Comparison of ENCODE assay signal across 12 mouse cellular contexts in genomic region chr5:114575010-114575409, GRCm38 (mm10). TPM values are rescaled to one million over a fixed set of nuclear protein-coding genes. Genes with fewer than 3 reads are reported as not detected.
DNase-seq lines count a peak whose midpoint lies in the region; ATAC-seq lines count a peak whose summit lies in the region.
"Had no signal": no experiment of that assay in that cellular context is flagged by ENCODE, and none has a peak within 500 bp of the region (broad histone marks: within the 10 kb centered on the region; RNA-seq: fewer than 3 reads in every experiment).

No protein-coding gene starts in this region.

- WGBS in forebrain, embryonic 10.5 days = 34% methylated on average over 11 of the region's 11 CpGs
- WGBS in hindbrain, embryonic 14.5 days = 26% methylated on average over 11 of the region's 11 CpGs
- WGBS in midbrain, embryonic 14.5 days = 42% methylated on average over 11 of the region's 11 CpGs

- no peak for ATAC-seq in hindbrain, embryonic 14.5 days (ENCODE audit: low FRiP score)
- no peak for ATAC-seq in midbrain, embryonic 14.5 days (ENCODE audit: low FRiP score, low TSS enrichment)
- ATAC-seq: liver, embryonic 12.5 days had no signal

- H3K4me3 ChIP-seq in forebrain, embryonic 10.5 days = peak overlapping the region; percentile 16; the same call in 1 of the 2 replicates
- H3K4me3 ChIP-seq in hindbrain, embryonic 14.5 days (replicated peaks; ENCODE audit: low read length) = no peak overlapping the region
- no peak overlapping the region for H3K4me3 ChIP-seq in midbrain, embryonic 14.5 days (replicated peaks; ENCODE audit: low read depth, low read length)
- H3K4me3 ChIP-seq: erythroblast, embryonic 14.5 days; liver, embryonic 12.5 days had no signal

- DNase-seq in brain, adult 2 months (ENCODE audit: low read depth, low spot score) = peak; percentile 64
- no peak for DNase-seq in forebrain, embryonic 10.5 days (ENCODE audit: extremely low spot score, low spot score)
- DNase-seq in hindbrain, embryonic 14.5 days (ENCODE audit: low spot score) = no peak
- DNase-seq in midbrain, embryonic 14.5 days = peak; percentile 47
- no peak for DNase-seq in thymus, postnatal 36 days
- DNase-seq in left cerebral cortex, adult 8-10 months (ENCODE audit: low spot score in 2 of 2) = no peak
- DNase-seq in cerebellum, adult 9-10 months = no peak
- DNase-seq in adrenal gland, adult 8-10 months = no peak
- DNase-seq: heart, postnatal 4 days; right cerebral cortex, postnatal 14 days had no signal

- peak overlapping the region; percentile 37 for H3K4me2 ChIP-seq in hindbrain, embryonic 14.5 days (replicated peaks)
- H3K4me2 ChIP-seq in midbrain, embryonic 14.5 days (ENCODE audit: low read length) = peak overlapping the region; percentile 38
- H3K4me2 ChIP-seq: liver, embryonic 12.5 days had no signal

- H3K27me3 ChIP-seq in forebrain, embryonic 10.5 days (ENCODE audit: poor library complexity, severe bottlenecking) = peaks cover 64% of the 10 kb centered on the region
- H3K27me3 ChIP-seq in hindbrain, embryonic 14.5 days (ENCODE audit: control insufficient read depth, insufficient read depth, low read length) = no peaks in the 10 kb centered on the region
- H3K27me3 ChIP-seq in midbrain, embryonic 14.5 days (ENCODE audit: control insufficient read depth, insufficient read depth, low read length) = no peaks in the 10 kb centered on the region; the same call in 1 of the 2 replicates

- peak overlapping the region; percentile 73 for H3K27ac ChIP-seq in forebrain, embryonic 10.5 days
- H3K27ac ChIP-seq in hindbrain, embryonic 14.5 days = peak overlapping the region; percentile 43; the same call in 1 of the 2 replicates
- H3K27ac ChIP-seq in midbrain, embryonic 14.5 days (replicated peaks; ENCODE audit: low read depth, low read length) = peak overlapping the region; percentile 60
- H3K27ac ChIP-seq: liver, embryonic 12.5 days had no signal

- H3K4me1 ChIP-seq in forebrain, embryonic 10.5 days = peaks cover 98% of the 10 kb centered on the region
- H3K4me1 ChIP-seq in hindbrain, embryonic 14.5 days (replicated peaks; ENCODE audit: control insufficient read depth, insufficient read depth, low read length) = peaks cover 75% of the 10 kb centered on the region
- peaks cover 90% of the 10 kb centered on the region for H3K4me1 ChIP-seq in midbrain, embryonic 14.5 days (ENCODE audit: control insufficient read depth, insufficient read depth, low read length)

- no peaks in the 10 kb centered on the region for H3K9me3 ChIP-seq in forebrain, embryonic 10.5 days
- no peaks in the 10 kb centered on the region for H3K9me3 ChIP-seq in hindbrain, embryonic 14.5 days (ENCODE audit: control insufficient read depth, low read length)
- H3K9me3 ChIP-seq in midbrain, embryonic 14.5 days (ENCODE audit: control insufficient read depth, low read length) = no peaks in the 10 kb centered on the region
- H3K9me3 ChIP-seq: liver, embryonic 12.5 days had no signal

- peaks cover 27% of the 10 kb centered on the region for H3K36me3 ChIP-seq in forebrain, embryonic 10.5 days (replicated peaks)
- H3K36me3 ChIP-seq in hindbrain, embryonic 14.5 days (replicated peaks; ENCODE audit: control insufficient read depth, insufficient read depth) = no peaks in the 10 kb centered on the region
- H3K36me3 ChIP-seq in midbrain, embryonic 14.5 days (ENCODE audit: control insufficient read depth, insufficient read depth, low read length) = 0 out of 2 replicates have a peak, but pooled peaks cover 6% of the 10 kb centered on the region
- H3K36me3 ChIP-seq: liver, embryonic 12.5 days had no signal

- peak overlapping the region; percentile 14 for H3K9ac ChIP-seq in hindbrain, embryonic 14.5 days
- peak overlapping the region; percentile 36; the same call in 1 of the 2 replicates for H3K9ac ChIP-seq in midbrain, embryonic 14.5 days (replicated peaks; ENCODE audit: low read length)
- H3K9ac ChIP-seq: liver, embryonic 12.5 days had no signal

RNA-seq across cellular contexts. Expression of gene Fam222a, which starts 7.2 kb away (rescaled TPM):
- 3.9 and 4.1 TPM in 2 replicates for polyA plus RNA-seq in forebrain, embryonic 10.5 days (2016; fragmentation: Nextera tagmentation; extraction: Ambion mirVana)
- 6.6 and 6.7 TPM in 2 replicates for polyA plus RNA-seq in hindbrain, embryonic 14.5 days (2014; fragmentation: Nextera tagmentation; extraction: Ambion mirVana)
- 5.7 and 7.0 TPM in 2 replicates for polyA plus RNA-seq in midbrain, embryonic 14.5 days (2014; fragmentation: Nextera tagmentation; extraction: Ambion mirVana)
- total RNA-seq in left cerebral cortex, adult 8-10 months (2022) = 10 to 100 TPM in 3 of 4 experiments, 1 to 10 TPM in 1; 8.6 to 12.8 (median 11.6) TPM
- 10 to 100 TPM; 28.1 to 47.2 (median 33.7) TPM for total RNA-seq in adrenal gland, adult 8-10 months (2022)

Comparison
In these comparisons a context has a peak if more than half of its experiments do, and no peak if none do; other contexts are left out.
1. DNase-seq: peak in brain, adult 2 months (single experiment) and midbrain, embryonic 14.5 days (single experiment); none in forebrain, embryonic 10.5 days (single experiment), hindbrain, embryonic 14.5 days (single experiment), thymus, postnatal 36 days (0 of 2), left cerebral cortex, adult 8-10 months (0 of 2), cerebellum, adult 9-10 months (single experiment) and adrenal gland, adult 8-10 months (single experiment).
2. Peak in every context shown above with its lines, with median percentiles within 50 percentile points of each other: H3K27ac ChIP-seq.